16 mouse cellular contexts compared by ENCODE assay signal in genomic region chr7:68283133-68283520, GRCm38 (mm10). TPM values are rescaled to one million over a fixed set of nuclear protein-coding genes. Genes with fewer than 3 reads are reported as not detected.
"Had no signal": no experiment of that assay in that cellular context is flagged by ENCODE, and none has a peak within 500 bp of the region (broad histone marks: within the 10 kb centered on the region; RNA-seq: fewer than 3 reads in every experiment).

No protein-coding gene starts in this region.

RNA-seq across cellular contexts. Expression of gene Fam169b, which starts 9.5 kb away (rescaled TPM):
- polyA plus RNA-seq: hindbrain, embryonic 16.5 days had no signal

RNA-seq across cellular contexts. Expression of gene Pgpep1l, which starts 19.1 kb away (rescaled TPM):
- total RNA-seq: granulocyte monocyte progenitor cell, adult 5-6 weeks; heart, adult 18-20 months; heart, postnatal 10 days; heart, postnatal 25 days; heart, postnatal 4 days had no signal
- polyA plus RNA-seq: heart, embryonic 10.5 days; heart, embryonic 12.5 days; hindbrain, embryonic 10.5 days; hindbrain, embryonic 12.5 days; hindbrain, embryonic 16.5 days; intestine, embryonic 15.5 days; intestine, postnatal 0 days; kidney, embryonic 14.5 days; kidney, embryonic 16.5 days; limb, embryonic 10.5 days; limb, embryonic 12.5 days had no signal
